Mouse (Mus musculus): Measurements from ENCODE around the gene Terb2. TPM values are rescaled to one million over a fixed set of nuclear protein-coding genes. Genes with fewer than 3 reads are reported as not detected.
A peak's percentile ranks its signal among the peaks of the same experiment; 100 is the strongest.

Gene Terb2
- not detected in 2 replicates for polyA plus RNA-seq (2014; fragmentation: Nextera tagmentation; extraction: Ambion mirVana)

DNA sequence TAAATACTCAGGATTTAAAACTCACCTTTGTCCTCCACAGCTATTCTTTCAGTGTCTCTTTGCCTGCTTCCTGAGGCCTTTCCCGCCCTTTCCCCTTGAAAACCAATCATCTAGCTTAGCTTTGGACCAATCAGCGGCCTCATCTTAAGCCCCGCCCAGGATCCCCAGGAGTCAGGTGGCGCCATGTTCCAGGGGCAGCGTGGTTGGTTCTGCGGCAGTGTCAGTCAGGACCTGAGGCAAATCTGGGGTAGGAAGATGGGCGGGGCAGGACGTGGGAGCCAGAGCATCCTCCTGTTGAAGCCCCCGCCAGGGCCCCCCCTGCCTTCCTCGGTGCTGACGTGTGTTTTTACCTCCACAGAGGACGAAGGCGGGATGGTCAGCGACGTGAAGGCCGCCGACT lies at the start of gene Terb2, which contains the start of gene Patl2:
TSS of gene Terb2 (plus strand) at position 167 of the 400 bp plus-strand sequence.
TSS of gene Patl2 (minus strand) at position 84 of the 400 bp plus-strand sequence.
- Histone ChIP-seq H3K9ac (ENCODE audit: low read depth, low read length) (no peak within 1 kb of the TSS), H3K27ac (ENCODE audit: low read depth, low read length) (no peak within 1 kb of the TSS), H3K4me2 (no peak within 1 kb of the TSS), H3K36me3 (ENCODE audit: control insufficient read depth, insufficient read depth, low read length) (no peaks in the 10 kb centered on the region), H3K27me3 (ENCODE audit: control insufficient read depth, insufficient read depth, low read length) (no peaks in the 10 kb centered on the region), H3K4me3 (ENCODE audit: low read depth, low read length) (no peak within 1 kb of the TSS), H3K4me1 (ENCODE audit: control insufficient read depth, insufficient read depth, low read length) (no peaks in the 10 kb centered on the region), H3K9me3 (replicated peaks; ENCODE audit: control insufficient read depth, low read length) (no peaks in the 10 kb centered on the region)
- no peak for ATAC-seq (replicated peaks; ENCODE audit: insufficient number of reproducible peaks, low FRiP score, low TSS enrichment)
- 71% methylated on average over 17 of the region's 17 CpGs for WGBS (ENCODE audit: insufficient replicate concordance)

DNA sequence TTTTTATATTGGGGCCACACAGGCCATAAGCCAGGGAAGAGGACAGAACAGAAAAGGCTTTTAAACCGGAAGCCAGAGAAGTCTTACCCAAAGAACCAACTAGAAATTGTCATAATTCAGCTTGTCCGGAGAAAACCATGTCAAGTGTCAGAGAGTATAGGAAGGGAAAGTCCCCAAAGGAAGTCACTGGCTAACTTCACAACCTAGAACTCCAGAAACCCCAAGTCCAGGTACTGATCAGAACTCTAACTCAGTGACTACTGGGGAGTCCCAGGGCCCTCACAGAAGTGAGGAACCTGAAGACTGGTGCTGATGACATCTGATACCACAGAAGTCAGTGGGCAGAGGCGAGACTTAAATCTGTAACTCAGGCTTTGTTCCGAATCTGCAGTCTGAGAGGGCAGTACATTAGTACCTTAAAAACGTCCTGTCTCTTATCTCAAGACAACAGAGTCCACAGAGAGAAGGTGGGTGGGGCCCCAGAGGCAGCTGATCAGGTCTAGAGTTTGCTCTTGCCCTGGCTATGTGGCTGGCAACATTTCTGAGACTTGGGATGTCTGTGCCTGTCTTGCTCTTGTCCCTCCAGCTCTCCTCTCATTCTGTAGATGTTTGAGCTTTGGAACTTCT lies 48.1 kb upstream of the Terb2 start:
- H3K4me1 ChIP-seq (ENCODE audit: control insufficient read depth, insufficient read depth, low read length), result no peaks in the 10 kb centered on the region
- H3K27ac ChIP-seq (ENCODE audit: low read depth, low read length), result no peak overlapping the region
- no peaks in the 10 kb centered on the region for H3K27me3 ChIP-seq (ENCODE audit: control insufficient read depth, insufficient read depth, low read length)
- H3K4me3 ChIP-seq (ENCODE audit: low read depth, low read length), result no peak overlapping the region
- H3K9me3 ChIP-seq (replicated peaks; ENCODE audit: control insufficient read depth, low read length), result no peaks in the 10 kb centered on the region
- no peak overlapping the region for H3K9ac ChIP-seq (ENCODE audit: low read depth, low read length)
- peak; percentile 79 for ATAC-seq (replicated peaks; ENCODE audit: insufficient number of reproducible peaks, low FRiP score, low TSS enrichment)
- 46% methylated on average over 5 of the region's 5 CpGs for WGBS (ENCODE audit: insufficient replicate concordance)
- H3K4me2 ChIP-seq, result no peak overlapping the region; the same call in 1 of the 2 replicates
- no peaks in the 10 kb centered on the region for H3K36me3 ChIP-seq (ENCODE audit: control insufficient read depth, insufficient read depth, low read length)

- H3K4me3 ChIP-seq (ENCODE audit: low read depth, low read length), result no peak overlapping the region
- no peak overlapping the region for H3K9ac ChIP-seq (ENCODE audit: low read depth, low read length)
- H3K36me3 ChIP-seq (ENCODE audit: control insufficient read depth, insufficient read depth, low read length), result no peaks in the 10 kb centered on the region
- 67% methylated on average over 2 of the region's 2 CpGs for WGBS (ENCODE audit: insufficient replicate concordance)
- no peaks in the 10 kb centered on the region for H3K4me1 ChIP-seq (ENCODE audit: control insufficient read depth, insufficient read depth, low read length)
- no peaks in the 10 kb centered on the region for H3K27me3 ChIP-seq (ENCODE audit: control insufficient read depth, insufficient read depth, low read length)
- no peak for ATAC-seq (replicated peaks; ENCODE audit: insufficient number of reproducible peaks, low FRiP score, low TSS enrichment)
- H3K9me3 ChIP-seq (replicated peaks; ENCODE audit: control insufficient read depth, low read length), result no peaks in the 10 kb centered on the region
- H3K4me2 ChIP-seq, result no peak overlapping the region
- H3K27ac ChIP-seq (ENCODE audit: low read depth, low read length), result no peak overlapping the region
These were observed 45.3 kb upstream of the Terb2 start for GRCm38 (mm10) chr2:122140815-122141214.

GRCm38 (mm10) chr2:122141332-122141967 lies 44.6 kb upstream of the Terb2 start:
- H3K4me2 ChIP-seq, result no peak overlapping the region
- no peaks in the 10 kb centered on the region for H3K9me3 ChIP-seq (replicated peaks; ENCODE audit: control insufficient read depth, low read length)
- no peak overlapping the region for H3K27ac ChIP-seq (ENCODE audit: low read depth, low read length)
- H3K9ac ChIP-seq (ENCODE audit: low read depth, low read length), result no peak overlapping the region
- H3K4me3 ChIP-seq (ENCODE audit: low read depth, low read length), result no peak overlapping the region
- no peak for ATAC-seq (replicated peaks; ENCODE audit: insufficient number of reproducible peaks, low FRiP score, low TSS enrichment)
- H3K36me3 ChIP-seq (ENCODE audit: control insufficient read depth, insufficient read depth, low read length), result no peaks in the 10 kb centered on the region
- H3K27me3 ChIP-seq (ENCODE audit: control insufficient read depth, insufficient read depth, low read length), result no peaks in the 10 kb centered on the region
- WGBS (ENCODE audit: insufficient replicate concordance), result 70% methylated on average over 5 of the region's 5 CpGs
- H3K4me1 ChIP-seq (ENCODE audit: control insufficient read depth, insufficient read depth, low read length), result no peaks in the 10 kb centered on the region

- ATAC-seq (replicated peaks; ENCODE audit: insufficient number of reproducible peaks, low FRiP score, low TSS enrichment), result no peak
- Histone ChIP-seq H3K4me1 (ENCODE audit: control insufficient read depth, insufficient read depth, low read length) (no peaks in the 10 kb centered on the region), H3K9ac (ENCODE audit: low read depth, low read length) (no peak overlapping the region), H3K36me3 (ENCODE audit: control insufficient read depth, insufficient read depth, low read length) (no peaks in the 10 kb centered on the region), H3K9me3 (replicated peaks; ENCODE audit: control insufficient read depth, low read length) (no peaks in the 10 kb centered on the region), H3K4me2 (no peak overlapping the region), H3K4me3 (ENCODE audit: low read depth, low read length) (no peak overlapping the region), H3K27me3 (ENCODE audit: control insufficient read depth, insufficient read depth, low read length) (no peaks in the 10 kb centered on the region), H3K27ac (ENCODE audit: low read depth, low read length) (no peak overlapping the region)
- 81% methylated on average over 3 of the region's 3 CpGs for WGBS (ENCODE audit: insufficient replicate concordance)
These were observed 43.0 kb upstream of the Terb2 start for GRCm38 (mm10) chr2:122143111-122143510.

GRCm38 (mm10) chr2:122145756-122146155 lies 40.3 kb upstream of the Terb2 start:
- no peak overlapping the region for H3K4me3 ChIP-seq (ENCODE audit: low read depth, low read length)
- no peak overlapping the region for H3K27ac ChIP-seq (ENCODE audit: low read depth, low read length)
- H3K4me1 ChIP-seq (ENCODE audit: control insufficient read depth, insufficient read depth, low read length), result peaks cover 5% of the 10 kb centered on the region
- no peaks in the 10 kb centered on the region for H3K27me3 ChIP-seq (ENCODE audit: control insufficient read depth, insufficient read depth, low read length)
- H3K9ac ChIP-seq (ENCODE audit: low read depth, low read length), result no peak overlapping the region
- WGBS (ENCODE audit: insufficient replicate concordance), result 67% methylated on average over 4 of the region's 4 CpGs
- no peaks in the 10 kb centered on the region for H3K36me3 ChIP-seq (ENCODE audit: control insufficient read depth, insufficient read depth, low read length)
- H3K9me3 ChIP-seq (replicated peaks; ENCODE audit: control insufficient read depth, low read length), result no peaks in the 10 kb centered on the region
- no peak overlapping the region for H3K4me2 ChIP-seq
- no peak for ATAC-seq (replicated peaks; ENCODE audit: insufficient number of reproducible peaks, low FRiP score, low TSS enrichment)

DNA sequence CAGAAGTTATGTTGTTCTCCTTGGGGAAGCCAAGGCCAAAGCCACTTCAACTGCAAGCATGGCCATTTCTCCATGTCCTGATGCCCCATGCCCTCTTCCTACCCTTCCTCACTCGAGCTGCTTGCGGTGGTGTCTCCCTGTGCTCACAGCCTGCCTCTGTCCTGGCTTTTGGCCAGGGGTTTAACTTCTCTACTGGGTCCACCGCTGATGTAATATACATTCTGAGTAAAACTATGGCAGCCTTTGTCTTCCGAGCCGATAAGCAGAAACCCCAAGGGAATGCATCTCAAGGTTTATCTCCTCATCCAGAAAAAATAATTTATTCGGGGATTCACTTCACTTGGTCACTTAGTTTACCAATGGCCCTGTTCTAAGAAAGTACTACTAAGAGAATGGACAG lies 39.4 kb upstream of the Terb2 start:
- H3K4me1 ChIP-seq (ENCODE audit: control insufficient read depth, insufficient read depth, low read length), result peaks cover 5% of the 10 kb centered on the region
- no peaks in the 10 kb centered on the region for H3K27me3 ChIP-seq (ENCODE audit: control insufficient read depth, insufficient read depth, low read length)
- peak overlapping the region; percentile 81; the same call in 1 of the 2 replicates for H3K4me2 ChIP-seq
- no peaks in the 10 kb centered on the region for H3K9me3 ChIP-seq (replicated peaks; ENCODE audit: control insufficient read depth, low read length)
- WGBS (ENCODE audit: insufficient replicate concordance), result 65% methylated on average over 6 of the region's 6 CpGs
- no peak overlapping the region for H3K27ac ChIP-seq (ENCODE audit: low read depth, low read length)
- ATAC-seq (replicated peaks; ENCODE audit: insufficient number of reproducible peaks, low FRiP score, low TSS enrichment), result no peak
- no peak overlapping the region for H3K9ac ChIP-seq (ENCODE audit: low read depth, low read length)
- no peaks in the 10 kb centered on the region for H3K36me3 ChIP-seq (ENCODE audit: control insufficient read depth, insufficient read depth, low read length)
- H3K4me3 ChIP-seq (ENCODE audit: low read depth, low read length), result no peak overlapping the region

- Histone ChIP-seq H3K4me1 (ENCODE audit: control insufficient read depth, insufficient read depth, low read length) (peaks cover 5% of the 10 kb centered on the region), H3K36me3 (ENCODE audit: control insufficient read depth, insufficient read depth, low read length) (no peaks in the 10 kb centered on the region), H3K9me3 (replicated peaks; ENCODE audit: control insufficient read depth, low read length) (no peaks in the 10 kb centered on the region), H3K4me3 (ENCODE audit: low read depth, low read length) (peak within 1 kb of the TSS; percentile 73), H3K9ac (ENCODE audit: low read depth, low read length) (peak within 1 kb of the TSS; percentile 87), H3K4me2 (peak within 1 kb of the TSS; percentile 81), H3K27ac (ENCODE audit: low read depth, low read length) (peak within 1 kb of the TSS; percentile 76), H3K27me3 (ENCODE audit: control insufficient read depth, insufficient read depth, low read length) (no peaks in the 10 kb centered on the region)
- peak; percentile 95 for ATAC-seq (replicated peaks; ENCODE audit: insufficient number of reproducible peaks, low FRiP score, low TSS enrichment)
- WGBS (ENCODE audit: insufficient replicate concordance), result under 1% methylated on average over 40 of the region's 40 CpGs
These were observed 38.4 kb upstream of the Terb2 start, which contains the start of gene B2m for GRCm38 (mm10) chr2:122147508-122148241. B2m (plus strand) TSS chr2:122147686.

Data from heart, embryonic 11.5 days (tissue).